ENCODE assay signal across 8 mouse cellular contexts in genomic region chr3:97076412-97076811, GRCm38 (mm10).
A peak's percentile ranks its signal among the peaks of the same experiment; 100 is the strongest.
DNase-seq lines count a peak whose midpoint lies in the region; ATAC-seq and TF ChIP-seq lines count a peak whose summit lies in the region.

No protein-coding gene starts in this region.

- peak; percentile 48 for DNase-seq in embryo, embryonic 10 days (ENCODE audit: low spot score)
- DNase-seq in embryo, embryonic 11 days, result no peak
- peak; percentile 53 for DNase-seq in cerebellum, adult 9-10 months
- peak; percentile 43 to 51 for DNase-seq in heart, postnatal 36 days
- peak; percentile 76 for DNase-seq in lung, embryonic 14.5 days
- DNase-seq in thymus, postnatal 0 days (ENCODE audit: low spot score), result peak; percentile 40

- H3K27me3 ChIP-seq in ES-Bruce4 (ENCODE audit: control insufficient read depth, insufficient read depth, low read length, poor library complexity, severe bottlenecking), result no peaks in the 10 kb centered on the region
- H3K27me3 ChIP-seq in lung, embryonic 14.5 days (ENCODE audit: insufficient read depth, low read length), result no peaks in the 10 kb centered on the region
- no peaks in the 10 kb centered on the region for H3K27me3 ChIP-seq in hindbrain, embryonic 12.5 days

- no peak overlapping the region for H3K4me3 ChIP-seq in ES-Bruce4 (ENCODE audit: low read depth, low read length)
- H3K4me3 ChIP-seq in lung, embryonic 14.5 days (ENCODE audit: low read depth, low read length), result peak overlapping the region; percentile 11; the same call in 1 of the 2 replicates
- H3K4me3 ChIP-seq in hindbrain, embryonic 12.5 days, result no peak overlapping the region

- intact Hi-C loops in heart, postnatal 36 days (cut with DNase I), result loop anchor here (1.0 to 2.0 kb wide), 2 partner anchors 108 to 138 kb away; no protein-coding TSS in a partner anchor

- H3K9ac ChIP-seq in ES-Bruce4 (ENCODE audit: low read depth, poor library complexity, severe bottlenecking), result no peak overlapping the region
- H3K9ac ChIP-seq in lung, embryonic 14.5 days, result no peak overlapping the region
- no peak overlapping the region for H3K9ac ChIP-seq in hindbrain, embryonic 12.5 days

- no peak overlapping the region for H3K27ac ChIP-seq in ES-Bruce4 (ENCODE audit: insufficient read depth, low read length)
- peak overlapping the region; percentile 1; the same call in 1 of the 2 replicates for H3K27ac ChIP-seq in lung, embryonic 14.5 days (ENCODE audit: low read depth)
- no peak overlapping the region for H3K27ac ChIP-seq in hindbrain, embryonic 12.5 days

- WGBS in lung, embryonic 14.5 days, result 16% methylated on average over 6 of the region's 6 CpGs
- WGBS in hindbrain, embryonic 12.5 days, result 55% methylated on average over 6 of the region's 6 CpGs

- H3K9me3 ChIP-seq in ES-Bruce4 (replicated peaks; ENCODE audit: control insufficient read depth, insufficient read depth, low read length, poor library complexity, severe bottlenecking), result no peaks in the 10 kb centered on the region
- no peaks in the 10 kb centered on the region for H3K9me3 ChIP-seq in lung, embryonic 14.5 days (ENCODE audit: low read depth, low read length)
- H3K9me3 ChIP-seq in hindbrain, embryonic 12.5 days (replicated peaks), result no peaks in the 10 kb centered on the region

- TF ChIP-seq POLR2A in ES-Bruce4 (IDR thresholded peaks at IDR 0.05; ENCODE audit: insufficient read depth, low read length), result no peak

- H3K36me3 ChIP-seq in ES-Bruce4 (ENCODE audit: control insufficient read depth, insufficient read depth, low read length, poor library complexity, severe bottlenecking), result no peaks in the 10 kb centered on the region
- no peaks in the 10 kb centered on the region for H3K36me3 ChIP-seq in lung, embryonic 14.5 days (ENCODE audit: insufficient read depth)
- H3K36me3 ChIP-seq in hindbrain, embryonic 12.5 days, result no peaks in the 10 kb centered on the region

- H3K4me2 ChIP-seq in lung, embryonic 14.5 days, result peak overlapping the region; percentile 41
- no peak overlapping the region for H3K4me2 ChIP-seq in hindbrain, embryonic 12.5 days (replicated peaks)

- H3K4me1 ChIP-seq in ES-Bruce4 (ENCODE audit: control insufficient read depth, insufficient read depth, low read length), result no peaks in the 10 kb centered on the region
- H3K4me1 ChIP-seq in lung, embryonic 14.5 days (ENCODE audit: insufficient read depth), result peaks cover 4% of the 10 kb centered on the region; the same call in 1 of the 2 replicates
- no peaks in the 10 kb centered on the region for H3K4me1 ChIP-seq in hindbrain, embryonic 12.5 days

- no peak for TF ChIP-seq EP300 in ES-Bruce4 (IDR thresholded peaks at IDR 0.05; ENCODE audit: insufficient read depth, low read depth, low read length)

- peak; percentile 62 for ATAC-seq in lung, embryonic 14.5 days (ENCODE audit: insufficient read depth)
- ATAC-seq in hindbrain, embryonic 12.5 days (ENCODE audit: low FRiP score), result no peak

- peak; percentile 40 for TF ChIP-seq CTCF in ES-Bruce4 (IDR thresholded peaks at IDR 0.05; ENCODE audit: low read depth, low read length)
- peak; percentile 76 for TF ChIP-seq CTCF in lung, embryonic 14.5 days (IDR thresholded peaks at IDR 0.05; ENCODE audit: low read depth)
